Mouse (Mus musculus): Measurements from ENCODE around the gene Gas7. TPM values are rescaled to one million over a fixed set of nuclear protein-coding genes. Genes with fewer than 3 reads are reported as not detected.

Gene Gas7
- polyA plus RNA-seq, 1 experiment from 2014 or later = 8.4 TPM

- no peak overlapping the region; the same call in 1 of the 2 replicates for H3K27ac ChIP-seq (ENCODE audit: low read length)
- H3K4me3 ChIP-seq (ENCODE audit: low read length) = no peak overlapping the region
- 67% methylated on average over 3 of the region's 3 CpGs for WGBS
- H3K9ac ChIP-seq (ENCODE audit: low read depth, low read length) = no peak overlapping the region
- no peaks in the 10 kb centered on the region for H3K36me3 ChIP-seq (ENCODE audit: control insufficient read depth, insufficient read depth, low read length)
- no peaks in the 10 kb centered on the region for H3K27me3 ChIP-seq (replicated peaks; ENCODE audit: control insufficient read depth, insufficient read depth, low read length)
- H3K9me3 ChIP-seq (ENCODE audit: control insufficient read depth, low read length) = no peaks in the 10 kb centered on the region
- H3K4me2 ChIP-seq (ENCODE audit: low read depth, low read length) = no peak overlapping the region
- peak; percentile 47; the same call in 1 of the 2 replicates for ATAC-seq
- 0 out of 2 replicates have a peak, but pooled peaks cover 4% of the 10 kb centered on the region for H3K4me1 ChIP-seq (ENCODE audit: control insufficient read depth, insufficient read depth, low read length)
Measured at GRCm38 (mm10) chr11:67586231-67586994, 131.2 kb downstream of the Gas7 start.

GRCm38 (mm10) chr11:67588196-67588827 lies 133.1 kb downstream of the Gas7 start:
- 76% methylated on average over 8 of the region's 8 CpGs for whole genome bisulfite sequencing
- Histone ChIP-seq H3K4me1 (ENCODE audit: control insufficient read depth, insufficient read depth, low read length) (no peaks in the 10 kb centered on the region), H3K27me3 (replicated peaks; ENCODE audit: control insufficient read depth, insufficient read depth, low read length) (no peaks in the 10 kb centered on the region), H3K4me3 (ENCODE audit: low read length) (no peak overlapping the region), H3K9ac (ENCODE audit: low read depth, low read length) (no peak overlapping the region), H3K27ac (ENCODE audit: low read length) (no peak overlapping the region), H3K9me3 (ENCODE audit: control insufficient read depth, low read length) (no peaks in the 10 kb centered on the region), H3K36me3 (ENCODE audit: control insufficient read depth, insufficient read depth, low read length) (no peaks in the 10 kb centered on the region), H3K4me2 (ENCODE audit: low read depth, low read length) (no peak overlapping the region)
- ATAC-seq = no peak

GRCm38 (mm10) chr11:67588828-67589314 lies 133.6 kb downstream of the Gas7 start:
- 48% methylated on average over 9 of the region's 9 CpGs for WGBS
- Histone ChIP-seq H3K4me3 (ENCODE audit: low read length) (no peak overlapping the region), H3K4me1 (ENCODE audit: control insufficient read depth, insufficient read depth, low read length) (no peaks in the 10 kb centered on the region), H3K9me3 (ENCODE audit: control insufficient read depth, low read length) (no peaks in the 10 kb centered on the region), H3K4me2 (ENCODE audit: low read depth, low read length) (no peak overlapping the region), H3K27ac (ENCODE audit: low read length) (no peak overlapping the region), H3K36me3 (ENCODE audit: control insufficient read depth, insufficient read depth, low read length) (no peaks in the 10 kb centered on the region), H3K9ac (ENCODE audit: low read depth, low read length) (no peak overlapping the region), H3K27me3 (replicated peaks; ENCODE audit: control insufficient read depth, insufficient read depth, low read length) (no peaks in the 10 kb centered on the region)
- no peak for ATAC-seq

- Histone ChIP-seq H3K27me3 (replicated peaks; ENCODE audit: control insufficient read depth, insufficient read depth, low read length) (no peaks in the 10 kb centered on the region), H3K4me2 (ENCODE audit: low read depth, low read length) (no peak overlapping the region), H3K4me1 (ENCODE audit: control insufficient read depth, insufficient read depth, low read length) (no peaks in the 10 kb centered on the region), H3K9ac (ENCODE audit: low read depth, low read length) (no peak overlapping the region), H3K9me3 (ENCODE audit: control insufficient read depth, low read length) (no peaks in the 10 kb centered on the region), H3K27ac (ENCODE audit: low read length) (no peak overlapping the region), H3K36me3 (ENCODE audit: control insufficient read depth, insufficient read depth, low read length) (no peaks in the 10 kb centered on the region), H3K4me3 (ENCODE audit: low read length) (no peak overlapping the region)
- WGBS = 56% methylated on average over 6 of the region's 6 CpGs
- no peak for ATAC-seq
Measured at GRCm38 (mm10) chr11:67596233-67596632, 141.0 kb downstream of the Gas7 start.

GRCm38 (mm10) chr11:67596856-67597255 lies 141.6 kb downstream of the Gas7 start:
- ATAC-seq = no peak
- WGBS = 85% methylated on average over 6 of the region's 6 CpGs

GRCm38 (mm10) chr11:67597388-67597787 lies 142.2 kb downstream of the Gas7 start:
- no peaks in the 10 kb centered on the region for H3K36me3 ChIP-seq (ENCODE audit: control insufficient read depth, insufficient read depth, low read length)
- no peak overlapping the region for H3K9ac ChIP-seq (ENCODE audit: low read depth, low read length)
- H3K27ac ChIP-seq (ENCODE audit: low read length) = no peak overlapping the region
- H3K27me3 ChIP-seq (replicated peaks; ENCODE audit: control insufficient read depth, insufficient read depth, low read length) = no peaks in the 10 kb centered on the region
- 85% methylated on average over 7 of the region's 7 CpGs for WGBS
- ATAC-seq = no peak
- H3K4me2 ChIP-seq (ENCODE audit: low read depth, low read length) = no peak overlapping the region
- no peaks in the 10 kb centered on the region for H3K9me3 ChIP-seq (ENCODE audit: control insufficient read depth, low read length)
- H3K4me1 ChIP-seq (ENCODE audit: control insufficient read depth, insufficient read depth, low read length) = no peaks in the 10 kb centered on the region
- no peak overlapping the region for H3K4me3 ChIP-seq (ENCODE audit: low read length)

More at GRCm38 (mm10) chr11:67596856-67597255, 141.6 kb downstream of the Gas7 start:
- no peak overlapping the region for H3K4me3 ChIP-seq (ENCODE audit: low read length)
- no peaks in the 10 kb centered on the region for H3K4me1 ChIP-seq (ENCODE audit: control insufficient read depth, insufficient read depth, low read length)
- no peak overlapping the region for H3K27ac ChIP-seq (ENCODE audit: low read length)
- no peak overlapping the region for H3K9ac ChIP-seq (ENCODE audit: low read depth, low read length)
- no peaks in the 10 kb centered on the region for H3K36me3 ChIP-seq (ENCODE audit: control insufficient read depth, insufficient read depth, low read length)
- no peak overlapping the region for H3K4me2 ChIP-seq (ENCODE audit: low read depth, low read length)
- no peaks in the 10 kb centered on the region for H3K27me3 ChIP-seq (replicated peaks; ENCODE audit: control insufficient read depth, insufficient read depth, low read length)
- H3K9me3 ChIP-seq (ENCODE audit: control insufficient read depth, low read length) = no peaks in the 10 kb centered on the region

- no peak for ATAC-seq
- 63% methylated on average over 1 of the region's 1 CpGs for WGBS
- H3K9me3 ChIP-seq (ENCODE audit: control insufficient read depth, low read length) = no peaks in the 10 kb centered on the region
- no peaks in the 10 kb centered on the region for H3K36me3 ChIP-seq (ENCODE audit: control insufficient read depth, insufficient read depth, low read length)
- H3K27me3 ChIP-seq (replicated peaks; ENCODE audit: control insufficient read depth, insufficient read depth, low read length) = no peaks in the 10 kb centered on the region
- no peak overlapping the region for H3K9ac ChIP-seq (ENCODE audit: low read depth, low read length)
- H3K27ac ChIP-seq (ENCODE audit: low read length) = no peak overlapping the region
- no peaks in the 10 kb centered on the region for H3K4me1 ChIP-seq (ENCODE audit: control insufficient read depth, insufficient read depth, low read length)
- H3K4me2 ChIP-seq (ENCODE audit: low read depth, low read length) = no peak overlapping the region
- H3K4me3 ChIP-seq (ENCODE audit: low read length) = no peak overlapping the region
Measured at GRCm38 (mm10) chr11:67599141-67599540, 143.9 kb downstream of the Gas7 start.

- ATAC-seq = no peak
- no peak overlapping the region for H3K4me3 ChIP-seq (ENCODE audit: low read length)
- no peaks in the 10 kb centered on the region for H3K27me3 ChIP-seq (replicated peaks; ENCODE audit: control insufficient read depth, insufficient read depth, low read length)
- H3K9me3 ChIP-seq (ENCODE audit: control insufficient read depth, low read length) = no peaks in the 10 kb centered on the region
- WGBS = 75% methylated on average over 8 of the region's 8 CpGs
- no peak overlapping the region for H3K4me2 ChIP-seq (ENCODE audit: low read depth, low read length)
- no peak overlapping the region for H3K27ac ChIP-seq (ENCODE audit: low read length)
- no peak overlapping the region for H3K9ac ChIP-seq (ENCODE audit: low read depth, low read length)
- H3K36me3 ChIP-seq (ENCODE audit: control insufficient read depth, insufficient read depth, low read length) = no peaks in the 10 kb centered on the region
- H3K4me1 ChIP-seq (ENCODE audit: control insufficient read depth, insufficient read depth, low read length) = no peaks in the 10 kb centered on the region
Measured at GRCm38 (mm10) chr11:67600710-67601430, 145.6 kb downstream of the Gas7 start.

- Histone ChIP-seq H3K4me2 (ENCODE audit: low read depth, low read length) (no peak overlapping the region), H3K9ac (ENCODE audit: low read depth, low read length) (no peak overlapping the region), H3K27me3 (replicated peaks; ENCODE audit: control insufficient read depth, insufficient read depth, low read length) (no peaks in the 10 kb centered on the region), H3K4me1 (ENCODE audit: control insufficient read depth, insufficient read depth, low read length) (no peaks in the 10 kb centered on the region), H3K4me3 (ENCODE audit: low read length) (no peak overlapping the region), H3K9me3 (ENCODE audit: control insufficient read depth, low read length) (no peaks in the 10 kb centered on the region), H3K36me3 (ENCODE audit: control insufficient read depth, insufficient read depth, low read length) (no peaks in the 10 kb centered on the region), H3K27ac (ENCODE audit: low read length) (no peak overlapping the region)
- 62% methylated on average over 12 of the region's 12 CpGs for WGBS
- ATAC-seq = no peak
Measured at GRCm38 (mm10) chr11:67602711-67603369, 147.6 kb downstream of the Gas7 start.

Data from intestine, embryonic 16.5 days (tissue).